Mouse (Mus musculus) central nervous system, embryonic 18 days (tissue): ENCODE measurements around the gene Lcn6. TPM values are rescaled to one million over a fixed set of nuclear protein-coding genes. Genes with fewer than 3 reads are reported as not detected.

Source experiments
- polyA plus RNA-seq: library from polyadenylated mRNA; depleted of rRNA; stranded (reverse); fragments of >200 nt; gene quantifications from 2 replicates; pipeline ENCODE4 v1.2.3, GENCODE M21; 2012; rRNA removed

Lcn6 gene
- not detected in 2 replicates for polyA plus RNA-seq

DNA sequence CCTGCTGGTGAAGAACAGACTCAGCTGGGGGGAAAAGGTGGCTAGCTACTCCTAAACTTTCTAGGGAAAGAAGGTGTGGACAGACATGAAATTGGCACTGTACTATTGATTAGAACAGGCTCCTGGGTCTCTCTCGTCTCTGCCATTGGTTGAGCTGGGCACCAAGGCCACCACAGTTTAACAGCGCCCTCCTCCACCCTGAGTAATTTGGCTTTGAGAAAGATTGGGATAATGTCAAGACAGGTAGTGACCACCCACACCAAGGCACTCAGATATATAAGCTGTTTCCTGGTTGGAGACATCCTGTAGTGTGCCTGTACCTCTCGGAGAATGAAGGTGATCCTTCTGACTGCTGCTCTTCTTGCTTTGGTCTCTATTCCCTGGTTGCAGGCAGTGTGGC lies at the start of gene Lcn6:
TSS of gene Lcn6 (plus strand) at position 301 of the 400 bp plus-strand sequence.

DNA sequence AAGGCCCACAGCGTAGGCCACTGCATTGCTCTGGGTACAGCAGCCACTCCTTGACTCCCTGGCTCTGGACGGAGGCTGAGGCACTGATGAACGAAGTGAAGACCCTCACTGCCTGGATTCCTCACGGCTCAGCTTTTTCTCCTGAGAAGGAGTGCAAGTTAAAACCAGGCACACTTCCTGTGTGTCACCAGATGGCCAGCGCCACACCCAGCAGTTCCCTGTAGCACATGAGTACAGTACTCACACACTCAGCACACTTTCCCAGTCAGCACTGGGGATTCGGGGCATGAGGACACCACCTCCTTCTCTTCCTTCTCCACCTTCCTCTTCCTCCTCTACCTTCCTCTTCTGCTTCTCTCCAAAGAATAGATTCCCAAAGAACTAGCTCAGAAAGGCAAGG lies 48.8 kb upstream of the Lcn6 start, which contains the start of gene Fcna:
TSS of gene Fcna (minus strand) at position 220 of the 400 bp plus-strand sequence.

DNA sequence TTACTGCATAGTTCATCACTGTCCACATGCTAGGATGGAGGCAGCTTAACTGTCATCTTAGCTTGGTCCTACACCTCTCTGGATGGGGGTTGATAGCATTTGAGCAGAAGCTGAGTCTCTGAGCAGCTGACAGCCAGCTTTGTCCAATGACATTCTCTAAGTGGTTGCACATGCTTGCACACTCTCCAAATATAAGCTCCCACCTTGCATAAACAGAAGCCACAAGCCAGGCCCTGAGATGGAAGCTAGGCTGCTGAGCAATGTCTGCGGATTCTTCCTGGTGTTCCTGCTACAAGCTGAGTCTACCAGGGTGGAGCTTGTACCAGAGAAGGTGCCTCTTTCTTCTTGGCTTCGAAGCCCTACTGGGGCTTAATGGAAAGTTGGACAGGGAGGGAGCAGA lies 23.7 kb upstream of the Lcn6 start, which contains the start of gene Lcn8:
TSS of gene Lcn8 (plus strand) at position 219 of the 400 bp plus-strand sequence.

DNA sequence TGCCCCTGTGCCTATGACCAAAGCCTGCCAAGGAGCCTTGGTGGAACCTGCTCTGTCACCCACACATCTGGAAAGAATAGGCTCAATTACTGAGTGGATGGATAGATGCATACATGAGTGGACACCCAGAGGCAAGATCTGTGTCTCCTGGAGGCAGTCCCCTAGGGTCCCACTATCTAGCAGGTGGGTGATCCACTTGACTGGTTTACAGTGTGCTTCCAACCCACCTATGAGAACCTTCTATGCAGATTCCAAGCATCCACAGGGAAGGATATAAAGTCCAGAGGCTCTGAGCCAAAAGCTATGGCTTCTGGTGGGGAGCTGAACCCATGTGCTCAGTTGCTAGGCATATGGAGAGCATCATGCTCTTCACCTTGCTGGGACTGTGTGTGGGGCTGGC lies 18.9 kb upstream of the Lcn6 start, which contains the start of gene Lcn5:
TSS of gene Lcn5 (plus strand) at position 301 of the 400 bp plus-strand sequence.

DNA sequence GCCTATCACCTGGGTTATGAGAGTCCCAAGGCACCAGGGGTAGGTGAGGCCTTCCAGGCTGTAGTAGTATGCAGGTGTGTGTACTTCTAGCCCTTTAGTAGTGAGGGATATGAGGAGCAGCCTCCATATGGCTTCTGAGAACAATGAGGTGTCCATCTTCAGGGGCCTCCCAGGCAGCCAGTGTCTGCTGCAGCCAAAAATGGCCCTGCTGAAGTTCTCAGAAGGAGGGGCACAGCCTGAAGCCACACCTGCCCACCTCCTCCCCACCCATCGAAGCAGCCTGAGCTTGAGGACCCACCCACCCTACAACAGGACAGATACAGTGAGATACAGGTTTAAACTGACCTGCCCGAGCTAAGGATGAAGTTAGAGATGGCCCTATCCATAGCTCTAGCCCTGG lies 5.8 kb downstream of the Lcn6 start, which contains the start of gene Lcn10:
TSS of gene Lcn10 (plus strand) at position 301 of the 400 bp plus-strand sequence.

DNA sequence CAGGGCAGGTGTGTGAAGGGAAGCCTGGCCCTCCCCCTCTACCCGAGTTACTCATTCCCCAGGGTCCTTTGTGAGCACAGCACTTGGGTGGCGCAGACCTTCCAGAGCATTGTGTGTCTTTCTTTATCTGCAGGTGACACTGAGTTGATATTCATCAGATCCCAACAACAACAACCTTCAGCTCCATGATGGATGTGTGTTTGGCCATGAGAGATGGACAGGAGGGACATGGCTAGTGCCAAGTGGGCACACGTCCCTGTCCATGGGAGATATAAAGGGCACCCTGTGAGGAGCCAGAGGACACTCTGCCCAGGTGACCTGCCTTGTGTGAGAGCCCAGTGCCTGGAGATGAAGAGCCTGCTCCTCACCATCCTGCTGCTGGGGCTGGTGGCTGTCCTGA lies 23.2 kb downstream of the Lcn6 start, which contains the start of gene Obp2a:
TSS of gene Obp2a (plus strand) at position 301 of the 400 bp plus-strand sequence.

DNA sequence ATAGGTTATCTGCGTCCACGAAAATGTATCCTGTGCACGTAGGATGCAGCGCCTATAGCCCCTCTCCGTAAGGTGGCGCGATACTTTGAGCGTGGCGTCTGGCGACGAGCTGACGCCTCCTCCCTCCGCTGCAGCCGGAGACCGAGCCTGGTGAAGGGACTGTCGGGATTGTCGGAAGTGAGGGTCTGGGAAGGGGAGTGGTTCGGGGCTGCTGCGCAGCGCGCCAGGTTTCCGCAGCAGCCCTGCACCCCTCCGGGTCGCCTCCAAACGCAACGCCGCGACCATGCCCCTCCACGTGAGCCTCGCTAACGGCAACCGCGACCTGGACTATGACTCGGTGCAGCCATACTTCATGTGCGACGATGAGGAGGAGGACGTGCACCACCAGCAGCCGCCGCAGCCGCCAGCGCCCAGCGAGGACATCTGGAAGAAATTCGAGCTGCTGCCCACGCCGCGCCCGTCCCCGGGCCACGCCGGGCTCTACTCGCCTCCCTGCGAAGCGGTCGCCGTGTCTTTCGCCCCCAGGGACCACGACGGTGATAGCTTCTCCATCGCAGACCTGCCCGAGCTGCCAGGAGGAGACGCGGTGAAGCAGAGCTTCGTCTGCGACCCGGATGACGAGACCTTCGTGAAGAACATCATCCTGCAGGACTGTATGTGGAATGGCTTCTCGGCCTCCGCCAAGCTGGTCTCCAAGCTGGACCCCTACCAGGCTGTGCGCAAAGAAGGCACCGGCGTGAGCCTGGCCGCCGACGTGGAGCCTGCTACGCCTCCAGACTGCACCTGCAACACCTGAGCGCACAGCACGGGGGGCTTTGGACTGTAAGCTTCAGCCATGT lies 30.3 kb downstream of the Lcn6 start, which contains the start of gene Bmyc:
TSS of gene Bmyc (plus strand) at position 97 of the 839 bp plus-strand sequence.

Other genes with a start within 250 kb of the Lcn6 start
- 42.3 and 48.1 TPM in 2 replicates for gene Abca2, start 248.1 kb upstream of the Lcn6 start, polyA plus RNA-seq
- gene Clic3, start 219.9 kb upstream of the Lcn6 start, polyA plus RNA-seq = 0.82 and 3.4 TPM in 2 replicates
- 155 and 156 TPM in 2 replicates for gene Paxx, start 215.7 kb upstream of the Lcn6 start, polyA plus RNA-seq
- 539 and 800 TPM in 2 replicates for gene Ptgds, start 206.7 kb upstream of the Lcn6 start, polyA plus RNA-seq
- gene Lcn12, start 182.9 kb upstream of the Lcn6 start, polyA plus RNA-seq = not detected in 2 replicates
- 30.0 and 36.6 TPM in 2 replicates for gene Fbxw5, start 176.0 kb upstream of the Lcn6 start, polyA plus RNA-seq
- 2.5 and 4.0 TPM in 2 replicates for gene C8g, start 175.1 kb upstream of the Lcn6 start, polyA plus RNA-seq
- gene Traf2, start 129.8 kb upstream of the Lcn6 start, polyA plus RNA-seq = 9.5 and 10.1 TPM in 2 replicates
- gene Edf1, start 118.9 kb upstream of the Lcn6 start, polyA plus RNA-seq = 200 and 205 TPM in 2 replicates
- 2.7 and 2.8 TPM in 2 replicates for gene Mamdc4, start 101.9 kb upstream of the Lcn6 start, polyA plus RNA-seq
- 149 and 150 TPM in 2 replicates for gene Phpt1, start 101.6 kb upstream of the Lcn6 start, polyA plus RNA-seq
- 32.4 and 41.2 TPM in 2 replicates for gene Ajm1, start 95.0 kb upstream of the Lcn6 start, polyA plus RNA-seq
- gene Rabl6, start 68.3 kb upstream of the Lcn6 start, polyA plus RNA-seq = 79.9 and 82.9 TPM in 2 replicates
- gene Ccdc183, start 59.1 kb upstream of the Lcn6 start, polyA plus RNA-seq = 0.04 TPM in 1 of 2 replicates, not detected in the other
- gene Tmem141, start 54.8 kb upstream of the Lcn6 start, polyA plus RNA-seq = 47.6 and 54.3 TPM in 2 replicates
- 1.3 and 2.2 TPM in 2 replicates for gene Fcna, start 48.8 kb upstream of the Lcn6 start, polyA plus RNA-seq
- not detected in 2 replicates for gene Lcn8, start 23.7 kb upstream of the Lcn6 start, polyA plus RNA-seq
- gene Lcn5, start 18.8 kb upstream of the Lcn6 start, polyA plus RNA-seq = not detected in 2 replicates
- not detected in 2 replicates for gene Lcn10, start 5.9 kb downstream of the Lcn6 start, polyA plus RNA-seq
- gene Obp2a, start 23.3 kb downstream of the Lcn6 start, polyA plus RNA-seq = not detected in 2 replicates
- 64.8 and 76.6 TPM in 2 replicates for gene Bmyc, start 30.0 kb downstream of the Lcn6 start, polyA plus RNA-seq
- not detected in 2 replicates for gene Obp2b, start 60.2 kb downstream of the Lcn6 start, polyA plus RNA-seq
- gene Lcn3, start 88.8 kb downstream of the Lcn6 start, polyA plus RNA-seq = not detected in 2 replicates
- not detected in 2 replicates for gene Lcn11, start 100.2 kb downstream of the Lcn6 start, polyA plus RNA-seq
- not detected in 2 replicates for gene Gm13539, start 105.5 kb downstream of the Lcn6 start, polyA plus RNA-seq
- gene Glt6d1, start 139.1 kb downstream of the Lcn6 start, polyA plus RNA-seq = not detected in 2 replicates
- gene Lcn9, start 146.4 kb downstream of the Lcn6 start, polyA plus RNA-seq = not detected in 2 replicates
- 0.05 TPM in 1 of 2 replicates, not detected in the other for gene Sohlh1, start 170.5 kb downstream of the Lcn6 start, polyA plus RNA-seq
- gene Kcnt1, start 186.9 kb downstream of the Lcn6 start, polyA plus RNA-seq = 90.7 and 96.1 TPM in 2 replicates